Mouse (Mus musculus) lung, postnatal 0 days (tissue): ENCODE data around the gene Usp39. TPM values are rescaled to one million over a fixed set of nuclear protein-coding genes. Genes with fewer than 3 reads are reported as not detected.

Experiments used
- ATAC-seq: fragments of 200-750 bp; cut with Nextera tagmentation; 2 replicates; pipeline ENCODE4 v1.8.0; 2017; ENCODE audit warnings: moderate library complexity
- DNase-seq: peaks from one replicate; pipeline ENCODE4 v3.0.0-alpha.2; 2016; ENCODE audit warnings: low spot score
- H3K27ac ChIP-seq: fragments of 300-500 bp; sonication (generic); 2 replicates; pipeline ENCODE4 v1.5.1; 2014; ENCODE audit warnings: antibody characterized with exemption, mild to moderate bottlenecking, low read length, mixed read lengths
- H3K27me3 ChIP-seq: fragments of 300-500 bp; sonication (generic); replicated peaks from 2 replicates; pipeline ENCODE4 v1.6.1; 2014; ENCODE audit warnings: low read length, mixed read lengths; ENCODE audit not compliant: insufficient read depth
- H3K36me3 ChIP-seq: fragments of 300-500 bp; sonication (generic); 2 replicates; pipeline ENCODE4 v1.6.1; 2014; ENCODE audit warnings: low read length, mixed read lengths; ENCODE audit not compliant: insufficient read depth
- H3K4me1 ChIP-seq: fragments of 300-500 bp; sonication (generic); 2 replicates; pipeline ENCODE4 v1.6.1; 2014; ENCODE audit warnings: antibody characterized with exemption, low read depth, low read length, mixed read lengths; ENCODE audit not compliant: insufficient read depth
- H3K4me2 ChIP-seq: fragments of 300-500 bp; sonication (generic); replicated peaks from 2 replicates; pipeline ENCODE4 v1.6.1; 2014; ENCODE audit warnings: low read depth, mild to moderate bottlenecking, low read length, moderate library complexity, mixed read lengths
- H3K4me3 ChIP-seq: fragments of 300-500 bp; sonication (generic); 2 replicates; pipeline ENCODE4 v1.5.1; 2014; ENCODE audit warnings: low read depth, low read length
- H3K9ac ChIP-seq: fragments of 300-500 bp; sonication (generic); replicated peaks from 2 replicates; pipeline ENCODE4 v1.6.1; 2014; ENCODE audit warnings: low read depth, mild to moderate bottlenecking
- H3K9me3 ChIP-seq: fragments of 300-500 bp; sonication (generic); 2 replicates; pipeline ENCODE4 v1.6.1; 2016; ENCODE audit warnings: low read length, mixed read lengths
- CTCF ChIP-seq: IDR thresholded peaks from 2 replicates; pipeline ENCODE4 v1.5.1; 2016; ENCODE audit warnings: antibody characterized with exemption, mild to moderate bottlenecking
- EP300 ChIP-seq: IDR thresholded peaks from 2 replicates; pipeline ENCODE4 v1.6.1; 2016; ENCODE audit warnings: antibody characterized with exemption, mild to moderate bottlenecking, control low read depth
- WGBS: fragments of 180-500 bp; shearing (Covaris S2); extraction: QIAGEN DNeasy Blood & Tissue Kit; methylation state at CpG from one replicate; pipeline ENCODE4 v1.1.7; 2014; 5-methylcytosine and 5-hydroxymethylcytosine counted together
- polyA plus RNA-seq: library from polyadenylated mRNA; unstranded; fragments of >200 nt; fragmentation: Nextera tagmentation; extraction: Ambion mirVana; gene quantifications from 2 replicates; pipeline ENCODE4 v1.2.1, GENCODE M21; 2015

Usp39 gene
- polyA plus RNA-seq, 1 experiment from 2014 or later, result 27.4 TPM

DNA sequence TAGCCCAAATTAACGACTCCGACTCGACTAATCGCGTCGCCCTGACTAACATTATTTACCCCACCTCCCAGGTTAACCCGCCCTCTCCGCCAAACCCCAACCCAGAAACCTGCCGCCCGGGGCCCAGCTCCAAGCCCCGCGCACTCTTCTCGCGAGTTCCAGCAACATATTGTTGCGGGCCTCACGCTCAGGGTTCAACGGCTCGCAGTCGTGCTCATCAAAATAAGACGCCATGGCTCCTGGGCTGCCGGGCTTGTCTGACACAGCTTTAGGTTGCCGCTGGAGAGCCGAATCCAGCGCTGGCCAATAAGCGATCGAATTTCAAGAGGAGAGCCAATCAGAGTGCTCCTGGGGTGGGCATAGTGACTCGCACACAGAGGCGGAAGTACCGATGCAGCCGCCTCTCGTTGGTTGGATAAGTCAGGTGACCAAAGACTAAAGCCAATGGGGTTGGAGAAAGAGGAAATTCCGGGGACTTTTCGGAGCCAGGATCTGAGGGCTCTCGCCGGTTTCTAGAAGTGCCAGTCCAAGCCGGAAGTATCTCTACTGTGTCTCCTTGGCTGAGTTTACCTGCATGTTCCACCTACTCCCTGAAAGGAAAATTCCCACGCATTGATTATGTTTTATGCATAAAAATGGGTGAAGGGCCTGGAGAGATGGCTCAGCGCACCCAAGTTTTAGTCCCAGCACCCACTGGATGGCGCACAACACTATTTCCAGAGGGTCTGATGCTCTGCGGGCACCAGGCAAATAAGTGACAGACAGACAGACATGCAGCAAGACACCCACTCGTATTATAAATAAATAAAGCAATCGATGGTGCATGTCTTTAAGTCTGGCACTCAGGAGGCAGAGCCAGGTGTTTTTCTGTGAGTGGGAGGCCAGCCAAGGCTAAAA is 17.4 kb upstream of the Usp39 start:
- no peaks in the 10 kb centered on the region for H3K9me3 ChIP-seq
- 0 out of 2 replicates have a peak, but pooled peaks have one; percentile 29 for TF ChIP-seq EP300
- peak; percentile 66 for TF ChIP-seq CTCF
- peaks cover 7% of the 10 kb centered on the region; the same call in 1 of the 2 replicates for H3K4me1 ChIP-seq
- H3K27me3 ChIP-seq, result no peaks in the 10 kb centered on the region
- peak overlapping the region; percentile 71 for H3K4me2 ChIP-seq
- H3K36me3 ChIP-seq, result peaks cover 19% of the 10 kb centered on the region
- WGBS, result under 1% methylated on average over 42 of the region's 42 CpGs
- H3K27ac ChIP-seq, result peak overlapping the region; percentile 71
- H3K9ac ChIP-seq, result peak overlapping the region; percentile 69
- DNase-seq (peak; percentile 99), ATAC-seq (peak; percentile 99)
- H3K4me3 ChIP-seq, result peak overlapping the region; percentile 65

- WGBS, result 25% methylated on average over 5 of the region's 5 CpGs
- TF ChIP-seq CTCF (no peak), EP300 (no peak)
- peak overlapping the region; percentile 71 for H3K4me2 ChIP-seq
- H3K27ac ChIP-seq, result peak overlapping the region; percentile 71
- H3K36me3 ChIP-seq, result peaks cover 19% of the 10 kb centered on the region
- no peaks in the 10 kb centered on the region for H3K9me3 ChIP-seq
- no peaks in the 10 kb centered on the region for H3K27me3 ChIP-seq
- peak overlapping the region; percentile 69; the same call in 1 of the 2 replicates for H3K9ac ChIP-seq
- peak overlapping the region; percentile 65 for H3K4me3 ChIP-seq
- ATAC-seq (no peak), DNase-seq (peak; percentile 64)
- H3K4me1 ChIP-seq, result peaks cover 8% of the 10 kb centered on the region; the same call in 1 of the 2 replicates
Observed at GRCm38 (mm10) chr6:72361121-72361551, 16.2 kb upstream of the Usp39 start.

- Histone ChIP-seq H3K27me3 (no peaks in the 10 kb centered on the region), H3K4me3 (no peak overlapping the region), H3K9ac (no peak overlapping the region), H3K9me3 (no peaks in the 10 kb centered on the region), H3K27ac (peak overlapping the region; percentile 71; the same call in 1 of the 2 replicates), H3K4me1 (peaks cover 10% of the 10 kb centered on the region; the same call in 1 of the 2 replicates), H3K4me2 (peak overlapping the region; percentile 71; the same call in 1 of the 2 replicates), H3K36me3 (peaks cover 19% of the 10 kb centered on the region)
- ATAC-seq, result no peak
- WGBS, result 53% methylated on average over 7 of the region's 7 CpGs
- DNase-seq, result no peak
- TF ChIP-seq CTCF, result no peak
- no peak for TF ChIP-seq EP300
Observed at GRCm38 (mm10) chr6:72360599-72360935, 15.6 kb upstream of the Usp39 start.

GRCm38 (mm10) chr6:72359891-72360598 is 15.1 kb upstream of the Usp39 start:
- WGBS, result 73% methylated on average over 11 of the region's 11 CpGs
- H3K4me1 ChIP-seq, result peaks cover 10% of the 10 kb centered on the region; the same call in 1 of the 2 replicates
- H3K9me3 ChIP-seq, result no peaks in the 10 kb centered on the region
- ATAC-seq, result no peak
- no peak for DNase-seq
- peaks cover 19% of the 10 kb centered on the region for H3K36me3 ChIP-seq
- H3K4me3 ChIP-seq, result no peak overlapping the region
- H3K27me3 ChIP-seq, result no peaks in the 10 kb centered on the region
- H3K4me2 ChIP-seq, result 0 out of 2 replicates have a peak overlapping the region, but pooled peaks have one; percentile 71
- no peak for TF ChIP-seq CTCF
- TF ChIP-seq EP300, result no peak
- H3K27ac ChIP-seq, result 0 out of 2 replicates have a peak overlapping the region, but pooled peaks have one; percentile 71
- no peak overlapping the region for H3K9ac ChIP-seq

DNA sequence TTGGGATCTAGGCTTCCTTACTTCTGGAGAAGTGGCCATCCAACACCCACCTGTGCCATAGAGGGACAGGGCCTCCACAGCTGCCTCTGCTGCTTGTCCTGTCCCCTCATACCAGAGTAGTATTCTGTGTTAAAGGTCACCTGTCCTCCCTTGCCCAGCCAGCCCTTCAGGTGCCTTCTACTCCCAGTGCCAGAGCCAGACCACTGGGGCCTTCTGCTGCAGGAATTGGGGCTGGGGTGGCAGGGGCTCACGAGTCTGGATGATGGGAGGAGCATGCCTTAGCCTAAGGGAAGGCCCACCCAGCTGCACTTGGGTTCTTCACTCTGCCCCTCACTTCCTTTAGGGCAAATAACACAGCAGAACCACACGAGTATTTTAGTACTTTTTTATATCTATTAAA is 14.4 kb upstream of the Usp39 start:
- no peak overlapping the region for H3K4me2 ChIP-seq
- peaks cover 19% of the 10 kb centered on the region for H3K36me3 ChIP-seq
- no peak overlapping the region for H3K27ac ChIP-seq
- WGBS, result 86% methylated on average over 2 of the region's 2 CpGs
- H3K9me3 ChIP-seq, result no peaks in the 10 kb centered on the region
- H3K4me3 ChIP-seq, result no peak overlapping the region
- no peak overlapping the region for H3K9ac ChIP-seq
- ATAC-seq (no peak), DNase-seq (no peak)
- TF ChIP-seq CTCF (no peak), EP300 (no peak)
- no peaks in the 10 kb centered on the region for H3K27me3 ChIP-seq
- H3K4me1 ChIP-seq, result peaks cover 16% of the 10 kb centered on the region; the same call in 1 of the 2 replicates

DNA sequence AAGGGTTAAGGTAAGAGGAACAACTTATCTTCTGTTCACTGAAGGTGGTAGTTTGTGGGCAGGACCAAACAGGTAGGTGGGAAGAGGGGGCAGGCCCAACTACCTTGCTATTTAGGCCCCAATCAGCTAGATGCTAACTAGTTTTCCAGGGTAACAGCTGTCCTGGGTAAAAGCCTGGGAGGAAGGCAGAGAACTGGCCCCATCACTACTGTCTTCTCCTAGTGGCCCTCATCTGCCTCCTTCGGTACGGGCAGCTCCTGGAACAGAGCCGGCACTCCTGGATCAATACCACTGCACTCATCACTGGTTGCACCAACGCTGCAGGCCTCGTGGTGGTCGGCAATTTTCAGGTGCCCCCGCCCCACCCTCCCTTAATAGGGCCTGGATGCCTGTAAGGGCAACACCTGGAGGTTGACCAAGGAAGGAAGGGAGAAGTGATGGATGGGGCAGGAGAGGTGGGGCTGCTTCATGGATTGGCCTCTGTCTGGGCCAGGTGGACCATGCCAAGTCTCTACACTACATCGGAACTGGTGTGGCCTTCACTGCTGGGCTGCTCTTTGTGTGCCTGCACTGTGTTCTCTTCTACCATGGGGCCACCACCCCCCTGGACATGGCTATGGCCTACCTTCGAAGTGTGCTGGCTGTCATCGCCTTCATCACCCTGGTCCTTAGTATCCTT is 13.2 kb upstream of the Usp39 start:
- ATAC-seq (no peak), DNase-seq (no peak)
- Histone ChIP-seq H3K36me3 (peaks cover 19% of the 10 kb centered on the region), H3K9ac (no peak overlapping the region), H3K4me1 (peaks cover 26% of the 10 kb centered on the region), H3K27me3 (no peaks in the 10 kb centered on the region), H3K27ac (0 out of 2 replicates have a peak overlapping the region, but pooled peaks have one; percentile 9), H3K9me3 (no peaks in the 10 kb centered on the region), H3K4me2 (no peak overlapping the region), H3K4me3 (no peak overlapping the region)
- 89% methylated on average over 10 of the region's 10 CpGs for WGBS
- no peak for TF ChIP-seq EP300
- no peak for TF ChIP-seq CTCF
